Mouse (Mus musculus) bone marrow macrophage, adult 2 months (primary cell): ENCODE data around the gene Ksr2.

Source experiments
- CTCF ChIP-seq: IDR thresholded peaks from 2 replicates; pipeline ENCODE4 v1.5.1; 2012; ENCODE audit warnings: low read depth, mild to moderate bottlenecking, low read length, moderate library complexity
- POLR2A ChIP-seq: IDR thresholded peaks from 2 replicates; pipeline ENCODE4 v1.6.1; 2012; ENCODE audit warnings: mild to moderate bottlenecking, low read depth, low read length, borderline replicate concordance

DNA sequence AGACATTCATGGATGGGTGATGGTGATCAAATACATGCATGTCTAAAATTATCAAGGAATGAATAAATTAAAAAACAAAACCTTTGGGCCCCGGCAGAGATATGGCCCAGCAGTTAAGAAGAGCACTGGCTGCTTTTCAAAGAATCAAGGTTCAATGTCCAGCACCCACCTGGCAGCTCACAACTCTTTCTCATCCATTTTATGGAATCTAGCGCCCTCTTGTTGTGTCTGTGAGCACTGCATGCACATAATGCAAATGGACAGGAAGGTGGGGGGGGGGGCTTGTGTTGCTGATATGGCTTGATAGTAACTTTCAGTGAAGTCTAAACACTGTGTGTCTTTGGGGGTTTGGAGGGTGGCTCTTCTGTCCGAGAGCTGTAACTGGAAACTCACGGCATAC lies 5.6 kb upstream of the Ksr2 start:
- TF ChIP-seq CTCF (peak; percentile 50; the same call in 1 of the 2 replicates), POLR2A (no peak)
